Mouse (Mus musculus): Measurements from ENCODE around the gene Scp2. TPM values are rescaled to one million over a fixed set of nuclear protein-coding genes. Genes with fewer than 3 reads are reported as not detected.
A peak's percentile ranks its signal among the peaks of the same experiment; 100 is the strongest.
"Not testable (repeated sequence)": the region's sequence is repeated elsewhere in the genome, so short reads cannot be mapped to it uniquely, and the experiment has no call there.

Scp2 gene
- polyA plus RNA-seq, 1 experiment, result 228 TPM

- 70% methylated on average over 2 of the region's 2 CpGs for WGBS
- DNase-seq (ENCODE audit: low read depth, low spot score), result no peak
Measured at GRCm38 (mm10) chr4:108110706-108111105, 34.1 kb downstream of the Scp2 start.

GRCm38 (mm10) chr4:108109728-108110127 lies 35.1 kb downstream of the Scp2 start:
- no peak for DNase-seq (ENCODE audit: low read depth, low spot score)
- WGBS, result 94% methylated on average over 7 of the region's 7 CpGs

- DNase-seq (ENCODE audit: low read depth, low spot score), result no peak
- 75% methylated on average over 4 of the region's 4 CpGs for WGBS
Measured at GRCm38 (mm10) chr4:108096345-108096744, 48.5 kb downstream of the Scp2 start, which contains the start of gene Podn. Podn (minus strand) TSS chr4:108096445.

- WGBS, result 92% methylated on average over 6 of the region's 6 CpGs
- no peak for DNase-seq (ENCODE audit: low read depth, low spot score)
Measured at GRCm38 (mm10) chr4:108092741-108093397, 51.9 kb downstream of the Scp2 start.

GRCm38 (mm10) chr4:108083993-108084392 lies 60.8 kb downstream of the Scp2 start:
- 95% methylated on average over 2 of the region's 2 CpGs for WGBS
- DNase-seq (ENCODE audit: low read depth, low spot score), result no peak

- 87% methylated on average over 6 of the region's 6 CpGs for WGBS
- no peak for DNase-seq (ENCODE audit: low read depth, low spot score)
Measured at GRCm38 (mm10) chr4:108083032-108083735, 61.6 kb downstream of the Scp2 start.

- no peak for DNase-seq (ENCODE audit: low read depth, low spot score)
- 94% methylated on average over 2 of the region's 2 CpGs for whole genome bisulfite sequencing
Measured at GRCm38 (mm10) chr4:108082401-108082806, 62.4 kb downstream of the Scp2 start.

GRCm38 (mm10) chr4:108080876-108081275 lies 63.9 kb downstream of the Scp2 start:
- 90% methylated on average over 5 of the region's 5 CpGs for WGBS
- DNase-seq (ENCODE audit: low read depth, low spot score), result no peak

- WGBS, result 80% methylated on average over 2 of the region's 2 CpGs
- DNase-seq (ENCODE audit: low read depth, low spot score), result no peak
Measured at GRCm38 (mm10) chr4:108079762-108080161, 65.0 kb downstream of the Scp2 start.

- not testable (repeated sequence) for DNase-seq (ENCODE audit: low read depth, low spot score)
- 88% methylated on average over 15 of the region's 15 CpGs for WGBS
Measured at GRCm38 (mm10) chr4:108079191-108079590, 65.6 kb downstream of the Scp2 start.

- WGBS, result 82% methylated on average over 3 of the region's 3 CpGs
- DNase-seq (ENCODE audit: low read depth, low spot score), result no peak
Measured at GRCm38 (mm10) chr4:108077224-108077955, 67.4 kb downstream of the Scp2 start.

GRCm38 (mm10) chr4:108074204-108074823 lies 70.5 kb downstream of the Scp2 start:
- no peak for DNase-seq (ENCODE audit: low read depth, low spot score)
- WGBS, result 87% methylated on average over 3 of the region's 3 CpGs

GRCm38 (mm10) chr4:108072086-108072485 lies 72.7 kb downstream of the Scp2 start:
- WGBS, result 91% methylated on average over 3 of the region's 3 CpGs
- no peak for DNase-seq (ENCODE audit: low read depth, low spot score)

- 2% methylated on average over 26 of the region's 26 CpGs for WGBS
- peak; percentile 86 for DNase-seq (ENCODE audit: low read depth, low spot score)
Measured at GRCm38 (mm10) chr4:108071235-108071901, 73.4 kb downstream of the Scp2 start.

- peak; percentile 22 for DNase-seq (ENCODE audit: low read depth, low spot score)
- 2% methylated on average over 8 of the region's 8 CpGs for WGBS
Measured at GRCm38 (mm10) chr4:108070723-108071122, 74.1 kb downstream of the Scp2 start.

- WGBS, result 30% methylated on average over 4 of the region's 4 CpGs
- DNase-seq (ENCODE audit: low read depth, low spot score), result no peak
Measured at GRCm38 (mm10) chr4:108070286-108070685, 74.5 kb downstream of the Scp2 start.

- no peak for DNase-seq (ENCODE audit: low read depth, low spot score)
- 44% methylated on average over 2 of the region's 2 CpGs for WGBS
Measured at GRCm38 (mm10) chr4:108068081-108068480, 76.7 kb downstream of the Scp2 start.

- 84% methylated on average over 7 of the region's 7 CpGs for WGBS
- no peak for DNase-seq (ENCODE audit: low read depth, low spot score)
Measured at GRCm38 (mm10) chr4:108067261-108067660, 77.5 kb downstream of the Scp2 start.

- 53% methylated on average over 4 of the region's 4 CpGs for WGBS
Measured at GRCm38 (mm10) chr4:108066569-108066968, 78.2 kb downstream of the Scp2 start.

More at GRCm38 (mm10) chr4:108066569-108066968, 78.2 kb downstream of the Scp2 start:
- DNase-seq (ENCODE audit: low read depth, low spot score), result no peak
